Mouse (Mus musculus) spleen, adult 2 months (tissue): ENCODE data around the gene Wwox.

Experiments used
- CTCF ChIP-seq: fragments of 200-500 bp; IDR thresholded peaks from 2 replicates; pipeline ENCODE4 v1.5.1; 2011; ENCODE audit warnings: mild to moderate bottlenecking, inconsistent platforms; ENCODE audit not compliant: insufficient read depth, insufficient read length, insufficient replicate concordance; ENCODE audit errors: extremely low read depth
- POLR2A ChIP-seq: fragments of 200-500 bp; IDR thresholded peaks from 2 replicates; pipeline ENCODE4 v1.6.1; 2011; ENCODE audit warnings: low read depth, low read length, inconsistent platforms

DNA sequence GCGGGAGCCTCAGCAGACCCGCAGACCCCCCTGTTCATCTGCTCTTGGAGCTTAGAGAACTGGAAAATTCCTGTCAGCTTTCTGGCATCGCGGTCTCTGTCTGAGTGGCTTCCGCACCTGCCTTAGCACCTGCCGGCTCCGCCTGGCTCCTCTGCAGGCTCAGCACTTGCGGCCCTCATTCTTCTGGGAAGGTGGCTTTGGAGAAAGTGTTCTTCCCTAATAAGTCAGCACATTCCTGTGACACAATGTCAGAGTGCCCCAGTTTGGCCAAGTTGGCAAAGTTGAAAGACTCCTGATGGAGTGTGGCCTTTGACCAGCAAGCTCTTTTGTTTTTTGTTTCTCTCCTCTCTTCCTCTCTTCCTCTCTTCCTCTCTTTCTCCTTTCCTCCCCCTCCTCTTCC is 343.9 kb downstream of the Wwox start:
- TF ChIP-seq POLR2A (no peak), CTCF (no peak)
